Mouse (Mus musculus) T-helper 1 cell (primary cell): ENCODE data around the gene Lrrc17.
"Not testable (repeated sequence)": the region's sequence is repeated elsewhere in the genome, so short reads cannot be mapped to it uniquely, and the experiment has no call there.

Source experiments
- in situ Hi-C: fragments of 300-600 bp; cut with MboI, MseI; formaldehyde crosslinking; loops from one replicate; pipeline ENCODE4 v1.15.1; 2025; ENCODE audit warnings: high pct_unique_total_duplicates

The Lrrc17 gene

GRCm38 (mm10) chr5:21532921-21533320 is 10.4 kb upstream of the Lrrc17 start:
- in situ Hi-C loops = loop anchor here (25.0 kb wide), 1 partner anchor 1546 kb away; no protein-coding TSS in a partner anchor

- in situ Hi-C loops = loop anchor here (25.0 kb wide), 1 partner anchor 1555 kb away; no protein-coding TSS in a partner anchor
Measured at GRCm38 (mm10) chr5:21542226-21542625, 1.1 kb upstream of the Lrrc17 start.

DNA sequence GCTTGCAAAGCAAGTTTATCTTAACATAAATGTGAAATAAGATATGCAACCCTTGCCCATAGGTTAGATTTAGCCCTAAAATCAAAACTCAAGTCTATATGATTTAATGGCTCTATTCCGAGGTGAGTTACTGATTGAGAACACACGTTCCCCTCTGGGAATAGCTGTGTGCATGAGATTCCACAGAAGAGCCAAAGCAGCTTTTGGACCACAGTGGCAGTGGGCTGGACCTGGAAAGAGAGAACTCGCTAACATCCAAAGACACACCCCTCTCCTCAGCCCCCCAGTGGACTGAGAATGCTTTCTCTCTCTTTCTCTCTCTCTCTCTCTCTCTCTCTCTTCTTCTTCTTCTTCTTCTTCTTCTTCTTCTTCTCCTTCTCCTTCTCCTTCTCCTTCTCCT is 1.5 kb downstream of the Lrrc17 start:
- in situ Hi-C loops = loop anchor here (25.0 kb wide), 1 partner anchor 1558 kb away; no protein-coding TSS in a partner anchor

- in situ Hi-C loops = loop anchor here (25.0 kb wide), 1 partner anchor 1558 kb away; no protein-coding TSS in a partner anchor
Measured at GRCm38 (mm10) chr5:21545227-21545626, 1.9 kb downstream of the Lrrc17 start.

DNA sequence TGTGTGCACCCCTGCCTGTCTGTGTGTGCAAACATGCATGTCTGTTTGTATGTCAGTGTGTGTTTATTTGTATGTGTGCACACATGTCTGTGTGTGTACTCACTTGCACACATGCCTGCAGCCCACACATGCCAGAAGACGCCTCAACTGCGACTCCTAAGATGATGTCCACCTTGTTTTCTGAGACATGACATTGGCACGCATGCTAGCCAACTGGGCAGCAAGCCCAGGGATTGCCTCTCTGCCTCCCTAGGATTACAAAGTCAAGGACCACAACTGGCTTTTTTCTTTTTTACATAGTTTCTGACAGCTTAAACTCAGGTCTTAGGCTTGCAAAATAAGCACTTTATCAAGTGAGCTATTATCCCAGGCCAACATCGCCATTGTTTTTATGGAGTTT is 2.4 kb downstream of the Lrrc17 start:
- in situ Hi-C loops = loop anchor here (25.0 kb wide), 1 partner anchor 1558 kb away; no protein-coding TSS in a partner anchor

DNA sequence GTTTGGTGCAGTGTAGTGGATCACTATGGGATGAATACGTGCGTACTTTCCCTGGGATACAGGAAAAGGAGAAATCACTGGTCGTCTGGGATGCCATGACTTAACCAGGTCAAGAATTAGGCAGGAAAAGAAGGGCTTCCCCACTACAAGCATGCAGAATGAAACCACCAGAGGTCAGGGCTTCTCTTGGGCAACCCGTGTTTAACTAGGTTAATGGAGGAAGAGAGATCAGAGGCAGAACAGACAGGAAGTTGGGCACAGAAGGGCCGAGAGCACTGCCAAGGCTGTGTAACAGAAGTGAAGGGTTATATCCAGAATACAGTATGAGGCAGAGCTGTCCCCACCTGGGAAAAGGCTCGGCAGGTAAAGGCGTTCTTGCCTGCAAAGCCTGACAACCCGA is 3.6 kb downstream of the Lrrc17 start:
- in situ Hi-C loops = loop anchor here (25.0 kb wide), 1 partner anchor 1560 kb away; no protein-coding TSS in a partner anchor

- in situ Hi-C loops = no loop called here
Measured at GRCm38 (mm10) chr5:21553685-21554084, 10.3 kb downstream of the Lrrc17 start.

DNA sequence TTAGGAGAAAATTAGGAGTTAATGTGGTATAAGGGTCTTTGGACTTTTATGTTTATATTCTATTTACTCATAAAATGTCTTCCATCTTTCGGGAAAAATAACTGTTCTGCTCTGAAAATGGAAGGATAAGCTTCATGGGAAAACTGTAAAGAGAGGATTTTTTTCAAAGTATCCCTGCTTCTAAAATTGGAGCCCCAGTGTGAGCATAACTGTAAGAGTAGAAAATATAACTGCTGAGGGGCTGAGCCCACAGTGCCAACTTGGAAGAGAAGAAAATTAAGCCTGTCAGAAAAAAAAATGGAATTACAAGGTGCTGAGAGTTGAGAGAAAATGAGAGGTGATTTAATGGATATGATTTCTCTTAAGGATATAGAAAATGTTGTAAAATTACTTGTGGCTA is 11.4 kb downstream of the Lrrc17 start:
- in situ Hi-C loops = no loop called here

DNA sequence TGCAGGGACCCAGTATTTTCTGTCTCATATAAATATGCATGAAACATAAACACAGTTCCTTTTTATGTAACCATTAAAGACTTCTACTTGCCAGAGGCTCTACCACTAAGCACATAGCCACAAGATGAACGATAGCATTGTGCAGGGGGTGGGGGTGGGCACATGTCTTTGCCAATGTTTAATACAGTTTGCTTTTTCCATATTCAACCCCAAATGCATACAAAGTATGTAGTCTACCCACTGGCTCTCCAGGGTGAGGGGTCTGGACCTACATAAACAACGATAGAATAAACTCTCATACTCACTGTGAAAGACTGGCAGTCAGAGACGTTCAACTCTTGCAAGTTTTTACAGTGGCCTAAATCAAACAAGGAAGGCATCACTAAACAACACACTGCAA is 13.1 kb downstream of the Lrrc17 start:
- in situ Hi-C loops = no loop called here

DNA sequence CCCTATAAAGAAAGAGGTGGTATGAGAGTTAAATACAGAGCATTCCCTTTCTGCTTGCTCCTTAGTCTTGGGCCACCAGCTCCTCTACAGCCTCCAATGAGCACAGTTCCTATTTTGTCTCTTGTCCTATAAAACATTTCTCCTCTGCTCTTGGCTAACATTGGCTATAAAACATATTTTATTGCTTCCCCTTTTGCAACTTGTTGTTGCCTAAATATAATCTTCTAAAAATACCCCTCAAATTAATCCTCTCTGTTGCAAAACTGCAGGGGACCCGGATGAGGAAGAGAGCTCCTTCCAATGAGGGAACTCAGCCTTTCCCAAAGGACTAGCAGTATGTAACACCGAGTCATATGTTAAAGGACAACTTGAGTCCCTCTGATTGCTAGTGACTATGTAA is 20.6 kb downstream of the Lrrc17 start:
- in situ Hi-C loops = no loop called here

GRCm38 (mm10) chr5:21565392-21566065 is 22.2 kb downstream of the Lrrc17 start:
- in situ Hi-C loops = loop anchor here (5.0 kb wide), 1 partner anchor 53 kb away; no protein-coding TSS in a partner anchor

DNA sequence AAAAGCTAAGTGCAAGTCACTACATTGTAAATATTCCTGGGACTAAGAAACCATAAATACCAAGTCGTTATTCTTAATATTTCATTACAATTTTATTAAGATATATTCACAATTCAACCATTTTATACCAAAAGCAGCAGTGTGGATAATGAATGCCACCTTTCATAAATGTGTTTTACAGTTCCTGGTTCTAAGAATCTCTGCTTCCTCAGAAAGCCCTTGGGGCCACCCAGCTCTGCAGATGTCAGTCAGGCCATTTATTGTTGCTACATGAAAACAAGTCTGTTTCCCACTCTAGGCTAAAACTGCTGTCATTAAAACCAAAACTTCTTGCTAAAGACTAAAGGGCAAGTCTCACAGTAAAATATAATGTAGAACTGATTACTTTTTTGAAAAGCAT is 24.4 kb downstream of the Lrrc17 start:
- in situ Hi-C loops = loop anchor here (5.0 kb wide), 1 partner anchor 55 kb away; no protein-coding TSS in a partner anchor

DNA sequence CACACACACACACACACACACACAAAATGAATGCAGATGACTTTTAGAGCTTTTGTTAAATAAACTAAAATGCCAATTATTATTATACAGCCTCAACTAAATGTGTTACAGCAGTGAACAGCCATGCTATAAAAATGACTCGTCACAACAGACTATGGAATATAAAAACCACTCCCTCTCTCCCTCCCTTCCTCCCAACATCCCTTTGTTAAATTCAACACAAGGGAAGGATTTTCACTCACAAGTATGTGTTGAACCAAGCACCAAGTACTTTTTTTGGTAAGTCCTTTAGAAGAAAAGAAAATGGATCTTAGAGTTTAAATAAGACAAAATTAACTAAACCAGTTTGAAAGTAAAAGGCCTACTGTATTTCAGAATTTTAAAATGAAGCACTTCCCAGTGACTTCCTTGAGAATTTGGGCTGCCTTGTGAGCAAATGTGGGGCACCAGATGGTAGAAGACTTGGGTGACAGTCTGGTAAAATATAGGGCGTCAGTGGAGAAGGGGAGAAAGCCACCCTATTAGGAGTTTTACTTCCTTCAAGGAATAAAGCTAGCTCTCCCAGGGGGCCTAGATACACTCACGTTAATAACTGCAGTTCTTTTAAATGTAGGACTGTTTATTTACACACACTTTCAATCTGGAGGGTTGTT is 29.5 kb downstream of the Lrrc17 start:
- in situ Hi-C loops = no loop called here

GRCm38 (mm10) chr5:21574386-21575209 is 31.2 kb downstream of the Lrrc17 start:
- in situ Hi-C loops = no loop called here

- in situ Hi-C loops = no loop called here
Measured at GRCm38 (mm10) chr5:21575210-21575550, 31.8 kb downstream of the Lrrc17 start.

GRCm38 (mm10) chr5:21578136-21578535 is 34.8 kb downstream of the Lrrc17 start:
- in situ Hi-C loops = no loop called here

DNA sequence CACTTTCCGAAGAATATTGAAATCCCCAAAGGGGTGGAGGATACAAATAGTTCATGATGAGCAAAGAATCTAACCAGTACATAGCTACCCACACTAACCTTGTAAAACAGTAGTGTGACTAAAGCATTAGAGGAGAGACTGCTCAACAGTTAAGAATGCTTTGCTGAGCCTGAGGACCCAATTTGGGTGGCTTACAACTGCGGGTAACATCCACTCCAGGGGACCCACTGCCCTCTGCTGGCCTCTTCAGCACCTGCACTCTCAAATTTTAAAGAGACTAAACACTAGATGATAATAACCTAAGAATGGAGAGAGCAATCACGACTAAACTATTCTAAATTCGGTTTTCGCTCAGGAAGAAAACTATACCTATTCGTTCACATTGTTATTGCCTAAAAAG is 43.4 kb downstream of the Lrrc17 start:
- in situ Hi-C loops = no loop called here

- in situ Hi-C loops = no loop called here
Measured at GRCm38 (mm10) chr5:21587683-21588082, 44.3 kb downstream of the Lrrc17 start.

DNA sequence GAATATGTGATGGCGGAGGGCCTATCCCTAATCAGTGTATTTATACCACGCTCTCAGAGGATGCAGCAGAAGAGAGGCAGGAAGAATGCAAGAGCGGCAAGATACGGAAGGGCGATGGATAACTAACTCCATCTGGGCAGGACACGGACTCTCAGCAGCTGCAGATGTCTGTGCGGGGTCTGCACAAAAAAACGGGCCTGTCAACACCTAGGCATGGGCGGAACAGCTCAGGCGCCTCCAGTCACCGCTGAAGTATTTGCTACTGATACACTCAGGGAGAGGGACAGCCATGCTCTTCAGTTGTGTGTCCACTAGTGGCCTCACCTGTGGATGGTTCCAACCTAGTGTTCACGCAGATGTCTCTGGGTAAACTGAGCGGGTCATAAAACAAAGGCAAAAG is 44.9 kb downstream of the Lrrc17 start:
- in situ Hi-C loops = no loop called here

- in situ Hi-C loops = loop anchor here (5.0 kb wide), 1 partner anchor 325 kb away; no protein-coding TSS in a partner anchor
Measured at GRCm38 (mm10) chr5:21592106-21592505, 48.7 kb downstream of the Lrrc17 start.

DNA sequence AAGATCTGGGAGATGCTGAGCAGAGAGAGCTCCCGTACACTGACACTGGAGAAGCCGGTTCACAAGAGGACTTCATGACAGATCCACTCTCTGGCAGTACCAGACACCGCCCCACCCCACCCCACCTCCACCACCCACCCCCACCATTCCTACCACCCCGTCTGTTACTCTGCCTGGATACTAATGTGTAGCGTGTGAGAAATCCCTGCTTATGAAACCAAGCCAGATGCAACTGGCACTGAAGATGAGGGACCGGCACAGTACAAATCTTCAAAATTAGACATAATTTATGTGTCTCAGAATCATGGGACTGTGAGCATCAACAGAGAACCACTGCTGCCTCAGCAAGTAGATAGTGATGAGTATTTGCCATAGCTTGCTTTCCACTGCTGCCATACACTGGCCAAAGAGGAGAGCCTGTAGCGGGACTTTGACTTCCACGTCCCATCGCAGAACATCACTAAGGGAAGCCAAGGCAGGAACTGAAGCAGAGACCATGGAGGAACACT is 49.9 kb downstream of the Lrrc17 start:
- in situ Hi-C loops = loop anchor here (5.0 kb wide), 1 partner anchor 326 kb away; no protein-coding TSS in a partner anchor

DNA sequence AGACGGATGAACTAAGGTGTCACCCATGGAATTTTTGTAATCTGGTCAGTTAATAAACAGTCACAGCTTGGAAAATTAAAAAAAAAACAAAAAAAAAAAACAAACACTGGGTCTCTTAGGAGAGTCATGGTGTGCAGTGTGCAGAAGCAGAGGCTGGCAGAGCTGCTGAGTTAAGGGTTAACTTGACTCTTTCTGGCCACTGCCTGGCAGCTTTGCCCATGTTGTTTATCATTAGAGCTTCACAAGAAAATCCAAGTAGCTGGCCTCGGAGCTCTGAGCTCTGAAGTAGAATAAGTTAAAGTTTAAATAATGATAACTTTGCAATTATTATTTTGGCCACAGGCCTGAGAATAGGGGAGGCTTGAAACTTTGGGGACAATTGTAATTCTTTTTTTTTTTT is 56.2 kb downstream of the Lrrc17 start:
- in situ Hi-C loops = not testable (repeated sequence)
